Mouse (Mus musculus) 3134 (cell line): ENCODE results near the gene Otud7a.
"Not testable (repeated sequence)": the region's sequence is repeated elsewhere in the genome, so short reads cannot be mapped to it uniquely, and the experiment has no call there.

Experiments used
- DNase-seq: peaks from one replicate; pipeline ENCODE4 v3.0.0-alpha.2; 2011; ENCODE audit warnings: low spot score; ENCODE audit not compliant: insufficient read length; ENCODE audit errors: extremely low read depth

Gene Otud7a

DNA sequence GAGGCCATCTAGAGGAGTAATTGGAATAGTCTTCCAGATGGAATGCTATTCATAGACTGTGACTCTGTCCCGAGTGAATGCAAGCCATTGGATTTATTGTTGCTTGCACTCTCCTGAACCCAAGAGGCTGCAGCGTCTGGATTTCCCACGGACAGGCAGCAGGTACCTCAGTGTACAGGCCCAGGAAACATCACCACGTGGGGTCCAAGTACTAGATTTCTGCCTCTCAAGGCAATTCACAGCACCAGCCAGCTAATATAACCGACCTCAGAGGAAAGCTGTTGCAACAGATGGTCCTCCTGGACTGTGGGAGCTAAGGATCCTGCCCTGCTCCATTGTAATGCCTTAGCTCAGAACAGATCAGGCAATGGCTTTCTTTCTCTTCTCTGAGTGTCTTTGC is 111.8 kb downstream of the Otud7a start:
- no peak for DNase-seq

GRCm38 (mm10) chr7:63558918-63559317 is 114.4 kb downstream of the Otud7a start:
- DNase-seq = no peak

GRCm38 (mm10) chr7:63559679-63560078 is 115.1 kb downstream of the Otud7a start:
- DNase-seq = no peak

GRCm38 (mm10) chr7:63583310-63583709 is 138.8 kb downstream of the Otud7a start:
- no peak for DNase-seq

GRCm38 (mm10) chr7:63586184-63586870 is 141.8 kb downstream of the Otud7a start:
- no peak for DNase-seq

- DNase-seq = no peak
These were observed 145.8 kb downstream of the Otud7a start for GRCm38 (mm10) chr7:63590305-63590704.

GRCm38 (mm10) chr7:63591322-63591721 is 146.8 kb downstream of the Otud7a start:
- no peak for DNase-seq

DNA sequence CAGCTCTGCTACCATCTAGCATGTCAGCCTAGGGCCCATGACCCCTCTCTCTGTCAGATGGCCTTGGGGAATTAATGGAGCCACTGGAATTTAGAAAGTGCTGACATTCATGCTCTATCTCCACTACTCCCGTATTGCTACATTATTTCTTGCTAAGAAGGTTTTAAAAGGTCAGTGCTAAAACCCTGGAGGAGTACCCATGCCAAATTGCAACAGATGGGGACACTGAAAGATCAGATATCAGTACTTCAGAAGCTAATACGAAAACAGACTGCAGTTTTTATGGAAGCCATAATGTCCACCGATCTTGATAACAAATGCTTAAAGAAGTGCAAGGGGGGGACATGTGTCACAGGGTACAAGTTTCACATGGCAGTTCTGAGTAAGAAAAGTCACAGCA is 147.5 kb downstream of the Otud7a start:
- DNase-seq = no peak

GRCm38 (mm10) chr7:63604827-63605226 is 160.3 kb downstream of the Otud7a start:
- DNase-seq = no peak

GRCm38 (mm10) chr7:63617018-63617417 is 172.5 kb downstream of the Otud7a start:
- no peak for DNase-seq

DNA sequence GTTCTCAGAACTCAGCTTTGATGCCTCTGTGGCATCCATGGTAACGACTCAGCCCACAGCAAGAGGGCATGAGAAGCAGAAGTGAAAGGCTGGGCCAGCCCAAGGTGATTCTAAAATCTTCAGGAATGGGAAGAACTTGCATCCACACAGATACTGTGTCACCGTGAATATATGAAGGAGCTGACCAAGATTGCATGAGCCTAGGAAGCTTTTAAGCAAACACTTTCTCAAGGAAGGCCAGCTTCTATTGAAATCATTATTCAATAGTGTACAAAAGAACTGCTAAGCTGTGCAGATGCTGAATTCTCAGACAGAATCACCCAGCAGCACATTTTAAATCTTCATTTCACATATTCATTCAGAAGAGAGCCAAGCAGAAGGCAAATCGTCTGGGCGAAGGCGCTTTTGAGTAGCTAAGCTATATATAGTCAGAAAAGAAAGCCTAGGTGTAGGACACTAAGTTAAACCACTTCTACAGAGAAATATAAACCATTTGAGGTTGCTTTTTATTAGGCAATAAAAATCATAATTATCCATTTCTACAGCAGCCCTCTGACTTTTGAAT is 176.3 kb downstream of the Otud7a start:
- DNase-seq = no peak

DNA sequence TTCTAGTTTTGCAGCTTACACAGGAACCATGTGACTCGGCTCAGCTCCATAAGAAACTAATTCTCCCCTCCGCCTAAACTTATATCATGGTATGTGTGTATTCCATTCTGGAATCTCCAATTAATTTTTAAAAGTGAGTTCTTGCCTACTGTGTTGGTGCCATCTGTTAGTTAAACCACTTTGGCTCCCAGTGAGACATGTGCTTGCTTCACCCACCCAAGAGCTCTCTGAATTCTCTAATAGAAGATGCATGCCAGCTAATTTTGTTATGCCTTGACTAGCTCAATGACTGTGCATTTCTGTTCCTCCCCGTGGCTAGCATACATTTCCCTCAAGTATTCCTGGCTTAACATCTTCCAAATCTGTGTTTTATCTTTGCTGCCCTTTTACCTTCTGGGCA is 193.1 kb downstream of the Otud7a start:
- DNase-seq = no peak

DNA sequence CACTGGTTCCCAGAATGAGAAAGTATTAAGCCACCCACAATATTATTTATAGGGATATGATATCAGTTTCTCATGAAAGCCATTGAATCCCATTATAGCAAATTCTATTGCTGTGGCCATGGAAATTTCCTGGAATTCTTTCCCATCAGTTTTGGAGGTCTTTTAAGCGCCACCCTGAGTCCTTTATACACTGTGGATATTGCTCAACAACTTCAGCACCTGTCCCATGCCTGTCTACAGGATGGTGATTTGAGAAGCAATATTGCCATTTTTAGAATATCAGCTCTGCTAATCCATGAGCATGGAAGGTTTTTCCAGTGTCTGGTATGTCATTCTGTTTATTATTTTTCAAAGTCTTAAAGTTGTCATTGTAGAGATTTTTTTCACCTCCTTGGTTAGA is 199.5 kb downstream of the Otud7a start:
- no peak for DNase-seq

DNA sequence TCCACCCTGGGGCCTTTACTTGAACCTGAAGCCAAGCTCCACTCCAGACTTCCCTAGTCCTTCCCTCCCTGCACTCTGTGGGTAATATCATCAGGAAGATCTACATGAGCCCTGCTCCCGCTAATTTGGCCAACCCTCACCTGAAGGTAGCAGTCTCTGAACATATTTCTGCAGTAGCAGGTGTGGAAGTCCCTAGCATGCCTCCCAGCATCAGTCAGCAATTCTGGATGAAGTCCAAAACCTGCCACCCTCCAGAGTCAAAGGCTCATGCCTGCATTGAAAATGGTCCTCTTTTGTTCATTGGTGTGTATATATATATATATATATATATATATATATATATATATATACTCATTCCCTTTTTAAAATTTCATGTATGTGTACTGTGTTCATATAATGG is 202.6 kb downstream of the Otud7a start:
- no peak for DNase-seq

- no peak for DNase-seq
These were observed 215.7 kb downstream of the Otud7a start for GRCm38 (mm10) chr7:63660261-63660660.

DNA sequence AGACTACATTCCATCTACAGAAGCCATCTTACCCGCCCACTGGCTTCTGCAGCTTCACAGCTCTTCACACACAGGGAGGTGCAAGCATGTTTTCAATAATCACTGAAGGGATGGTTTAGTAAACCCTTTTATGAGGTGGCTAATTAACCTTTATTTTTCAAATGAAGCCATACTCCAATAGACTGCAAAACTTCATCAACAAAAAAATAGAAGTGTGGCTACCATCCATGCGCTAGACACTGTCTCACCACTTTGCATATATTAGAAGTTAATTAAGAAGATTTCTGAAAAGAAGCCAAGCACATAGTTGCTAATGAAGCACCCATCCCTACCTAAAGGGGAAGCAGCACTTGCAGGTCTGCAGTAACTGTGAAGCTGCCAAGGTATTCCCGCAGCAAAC is 218.2 kb downstream of the Otud7a start:
- DNase-seq = no peak

DNA sequence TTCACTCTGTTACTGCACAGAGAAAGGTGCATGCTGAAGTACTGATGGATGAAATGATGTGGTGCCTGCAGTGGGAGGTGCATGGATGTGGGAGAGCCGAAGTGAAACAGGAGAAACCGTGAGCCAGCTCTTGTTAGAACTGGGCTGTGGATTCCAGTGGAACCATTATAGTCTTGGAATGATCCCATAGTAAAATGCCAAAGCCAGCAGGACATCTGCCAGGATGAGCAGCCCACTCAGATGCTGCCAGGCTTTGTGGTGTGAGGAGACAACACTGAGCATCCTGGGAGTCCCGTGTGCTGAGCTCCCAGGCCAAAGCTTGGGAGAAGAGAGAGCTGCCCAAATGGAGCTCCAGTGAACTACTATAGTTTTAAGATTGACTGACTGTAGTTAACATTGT is 220.9 kb downstream of the Otud7a start:
- no peak for DNase-seq

DNA sequence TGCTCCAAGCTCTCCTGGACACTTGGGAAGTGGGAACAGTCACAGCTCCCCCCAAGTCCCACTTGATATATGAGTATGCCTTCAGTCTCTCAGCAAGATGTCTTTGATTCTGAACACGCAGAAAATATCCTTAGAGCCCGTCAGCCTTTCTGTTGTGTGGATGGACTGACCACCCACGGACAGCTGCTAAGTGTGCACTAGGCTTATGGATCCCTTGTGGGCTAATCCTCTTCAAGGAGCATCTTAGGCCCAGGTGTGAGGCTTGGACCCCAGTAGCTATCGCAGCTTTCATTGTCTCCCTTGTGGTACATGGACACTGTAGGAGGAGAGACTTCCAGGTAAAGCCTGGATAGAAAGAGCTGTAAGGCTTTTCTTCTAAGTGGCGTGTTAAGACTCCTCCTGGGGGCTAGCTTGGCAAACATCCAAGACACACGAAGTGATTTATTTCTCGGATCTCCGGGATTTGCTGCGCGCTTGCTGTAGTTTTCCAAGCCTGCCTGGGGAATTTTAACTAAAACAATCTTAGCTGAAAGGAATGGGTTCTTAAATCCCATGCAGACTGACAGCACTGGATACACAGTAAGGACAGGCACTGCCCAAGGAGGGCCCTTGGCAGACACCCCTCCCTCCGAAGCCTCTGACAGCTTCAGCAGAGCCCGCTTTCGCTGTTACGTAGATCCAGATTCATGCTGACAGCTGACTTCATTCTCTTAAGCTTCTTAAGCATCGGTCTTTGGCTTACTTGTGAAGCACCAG is 223.6 kb downstream of the Otud7a start:
- DNase-seq = no peak

DNA sequence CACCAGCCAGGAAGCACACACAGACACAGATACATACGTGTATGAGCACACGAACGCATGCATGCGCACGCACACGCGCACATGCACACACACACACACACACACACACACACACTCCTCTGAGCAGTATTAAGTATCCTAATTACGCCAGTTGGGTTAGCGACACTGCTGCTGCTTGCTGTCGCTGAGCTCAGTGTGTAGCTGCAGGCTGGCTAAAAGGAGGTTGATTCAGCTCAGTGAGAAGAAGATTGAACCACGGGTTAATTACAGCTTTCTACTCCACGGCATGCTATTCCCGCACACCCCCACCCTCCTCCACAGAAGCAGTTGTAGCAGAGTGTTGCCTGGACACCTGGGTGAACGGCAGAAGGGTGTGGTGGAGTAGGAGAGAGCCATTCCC is 224.4 kb downstream of the Otud7a start:
- no peak for DNase-seq

- DNase-seq = not testable (repeated sequence)
These were observed 226.4 kb downstream of the Otud7a start for GRCm38 (mm10) chr7:63670911-63671310.

GRCm38 (mm10) chr7:63671904-63672303 is 227.4 kb downstream of the Otud7a start:
- peak; percentile 13 for DNase-seq

DNA sequence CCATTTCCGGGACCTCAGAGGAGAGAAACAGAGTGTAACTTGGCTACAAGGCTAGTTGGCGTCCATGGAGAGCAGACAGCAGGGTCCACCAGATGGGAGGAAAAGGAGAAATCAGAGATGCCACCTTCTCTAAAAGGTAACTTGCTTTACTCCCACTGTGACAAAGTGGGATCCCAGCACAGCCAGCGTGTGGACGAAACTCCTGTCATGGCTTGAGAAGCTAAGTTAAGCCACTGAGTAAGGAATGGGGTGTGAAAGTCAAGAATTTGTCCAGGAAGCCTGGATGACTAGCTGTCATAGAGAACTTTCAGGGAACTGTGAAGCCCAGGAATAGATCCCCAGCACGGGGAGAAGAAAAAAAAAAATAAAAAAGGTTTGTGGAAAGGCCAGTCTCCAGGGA is 232.1 kb downstream of the Otud7a start:
- DNase-seq = no peak
